Mouse (Mus musculus): Measurements from ENCODE around the gene Fam163b. TPM values are rescaled to one million over a fixed set of nuclear protein-coding genes. Genes with fewer than 3 reads are reported as not detected.

Gene Fam163b
- polyA plus RNA-seq, 1 experiment from 2014 or later = 0.07 TPM

DNA sequence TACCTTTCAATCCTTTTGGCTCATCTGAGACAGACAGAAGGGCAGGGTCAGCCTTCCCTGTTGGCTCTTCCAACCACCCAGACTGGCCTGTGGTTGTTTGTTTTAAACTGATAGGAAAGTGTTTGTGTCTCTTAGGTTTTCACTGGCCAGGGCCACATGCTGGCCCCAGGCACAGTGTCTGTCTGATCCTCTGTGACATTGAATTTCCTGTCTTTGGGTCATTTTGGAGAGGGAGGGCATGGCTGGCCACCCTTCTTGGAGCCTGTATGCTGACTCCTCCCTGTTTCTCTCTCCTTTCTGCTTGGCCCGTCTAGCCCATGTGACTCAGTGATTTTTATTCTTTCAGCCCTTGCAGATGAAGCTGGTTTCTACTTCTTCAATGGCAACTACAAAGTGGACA, 53.1 kb downstream of the Fam163b start:
- Histone ChIP-seq H3K4me3 (ENCODE audit: low read depth, low read length) (no peak overlapping the region), H3K27me3 (ENCODE audit: control insufficient read depth, insufficient read depth, low read length) (no peaks in the 10 kb centered on the region), H3K9ac (ENCODE audit: low read length) (no peak overlapping the region), H3K9me3 (ENCODE audit: control insufficient read depth, low read length) (no peaks in the 10 kb centered on the region), H3K4me2 (replicated peaks; ENCODE audit: low read depth) (no peak overlapping the region), H3K4me1 (replicated peaks; ENCODE audit: control insufficient read depth, insufficient read depth) (peaks cover 2% of the 10 kb centered on the region; the same call in 1 of the 2 replicates), H3K36me3 (ENCODE audit: control insufficient read depth, insufficient read depth, low read length) (no peaks in the 10 kb centered on the region), H3K27ac (replicated peaks) (peak overlapping the region; percentile 78)
- WGBS = 50% methylated on average over 1 of the region's 1 CpGs
- TF ChIP-seq CTCF (IDR thresholded peaks at IDR 0.05; ENCODE audit: low read depth) (no peak), EP300 (optimal IDR thresholded peaks at IDR 0.05) (no peak)
- ATAC-seq (ENCODE audit: low FRiP score, low TSS enrichment) = no peak
- DNase-seq (ENCODE audit: low spot score) = no peak

GRCm38 (mm10) chr2:27088700-27089099, 53.6 kb downstream of the Fam163b start:
- Histone ChIP-seq H3K36me3 (ENCODE audit: control insufficient read depth, insufficient read depth, low read length) (no peaks in the 10 kb centered on the region), H3K27ac (replicated peaks) (peak overlapping the region; percentile 78), H3K9me3 (ENCODE audit: control insufficient read depth, low read length) (no peaks in the 10 kb centered on the region), H3K4me2 (replicated peaks; ENCODE audit: low read depth) (no peak overlapping the region), H3K4me1 (replicated peaks; ENCODE audit: control insufficient read depth, insufficient read depth) (peaks cover 2% of the 10 kb centered on the region; the same call in 1 of the 2 replicates), H3K27me3 (ENCODE audit: control insufficient read depth, insufficient read depth, low read length) (no peaks in the 10 kb centered on the region), H3K4me3 (ENCODE audit: low read depth, low read length) (no peak overlapping the region), H3K9ac (ENCODE audit: low read length) (no peak overlapping the region)
- ATAC-seq (ENCODE audit: low FRiP score, low TSS enrichment) = no peak
- no peak for DNase-seq (ENCODE audit: low spot score)
- no peak for TF ChIP-seq CTCF (IDR thresholded peaks at IDR 0.05; ENCODE audit: low read depth)
- no peak for TF ChIP-seq EP300 (optimal IDR thresholded peaks at IDR 0.05)
- WGBS = 54% methylated on average over 5 of the region's 5 CpGs

GRCm38 (mm10) chr2:27088071-27088644, 54.1 kb downstream of the Fam163b start:
- DNase-seq (ENCODE audit: low spot score) = peak; percentile 51
- H3K4me1 ChIP-seq (replicated peaks; ENCODE audit: control insufficient read depth, insufficient read depth) = peaks cover 2% of the 10 kb centered on the region; the same call in 1 of the 2 replicates
- TF ChIP-seq EP300 (optimal IDR thresholded peaks at IDR 0.05) = no peak
- no peak for TF ChIP-seq CTCF (IDR thresholded peaks at IDR 0.05; ENCODE audit: low read depth)
- no peaks in the 10 kb centered on the region for H3K36me3 ChIP-seq (ENCODE audit: control insufficient read depth, insufficient read depth, low read length)
- no peak overlapping the region for H3K9ac ChIP-seq (ENCODE audit: low read length)
- peak; percentile 63; the same call in 1 of the 2 replicates for ATAC-seq (ENCODE audit: low FRiP score, low TSS enrichment)
- H3K27me3 ChIP-seq (ENCODE audit: control insufficient read depth, insufficient read depth, low read length) = no peaks in the 10 kb centered on the region
- H3K27ac ChIP-seq (replicated peaks) = peak overlapping the region; percentile 78
- WGBS = 20% methylated on average over 18 of the region's 18 CpGs
- H3K4me3 ChIP-seq (ENCODE audit: low read depth, low read length) = no peak overlapping the region
- no peaks in the 10 kb centered on the region for H3K9me3 ChIP-seq (ENCODE audit: control insufficient read depth, low read length)
- no peak overlapping the region for H3K4me2 ChIP-seq (replicated peaks; ENCODE audit: low read depth)

DNA sequence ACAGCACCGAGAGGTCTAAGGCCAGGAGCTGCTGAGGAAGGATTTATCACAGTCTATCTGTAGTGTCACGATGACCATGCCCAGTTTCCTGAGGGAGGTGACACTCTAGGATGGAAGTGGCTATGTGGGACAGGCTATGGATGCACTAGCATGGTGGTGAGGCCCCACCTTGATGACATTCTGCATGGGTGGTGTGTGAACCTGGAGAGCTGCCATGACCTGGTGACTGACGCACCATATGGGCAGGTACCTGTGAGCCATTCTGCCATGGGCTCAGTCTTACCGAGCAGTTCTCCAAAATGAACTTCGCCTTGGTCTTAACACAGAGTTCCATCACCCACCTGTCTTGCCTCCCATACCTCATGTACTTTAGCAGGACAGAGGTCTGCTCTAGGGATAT, 54.7 kb downstream of the Fam163b start:
- H3K27ac ChIP-seq (replicated peaks) = 0 out of 2 replicates have a peak overlapping the region, but pooled peaks have one; percentile 13
- ATAC-seq (ENCODE audit: low FRiP score, low TSS enrichment) = no peak
- TF ChIP-seq EP300 (optimal IDR thresholded peaks at IDR 0.05) (no peak), CTCF (IDR thresholded peaks at IDR 0.05; ENCODE audit: low read depth) (no peak)

GRCm38 (mm10) chr2:27086483-27087010, 55.7 kb downstream of the Fam163b start:
- no peak for DNase-seq (ENCODE audit: low spot score)
- Histone ChIP-seq H3K27me3 (ENCODE audit: control insufficient read depth, insufficient read depth, low read length) (no peaks in the 10 kb centered on the region), H3K4me1 (replicated peaks; ENCODE audit: control insufficient read depth, insufficient read depth) (peaks cover 2% of the 10 kb centered on the region; the same call in 1 of the 2 replicates), H3K27ac (replicated peaks) (no peak overlapping the region), H3K36me3 (ENCODE audit: control insufficient read depth, insufficient read depth, low read length) (no peaks in the 10 kb centered on the region), H3K4me2 (replicated peaks; ENCODE audit: low read depth) (no peak overlapping the region), H3K4me3 (ENCODE audit: low read depth, low read length) (no peak overlapping the region), H3K9ac (ENCODE audit: low read length) (no peak overlapping the region), H3K9me3 (ENCODE audit: control insufficient read depth, low read length) (no peaks in the 10 kb centered on the region)
- TF ChIP-seq EP300 (optimal IDR thresholded peaks at IDR 0.05) (no peak), CTCF (IDR thresholded peaks at IDR 0.05; ENCODE audit: low read depth) (no peak; the same call in 1 of the 2 replicates)
- 71% methylated on average over 4 of the region's 4 CpGs for WGBS
- no peak for ATAC-seq (ENCODE audit: low FRiP score, low TSS enrichment)

More for the DNA sequence above, 54.7 kb downstream of the Fam163b start:
- Histone ChIP-seq H3K4me1 (replicated peaks; ENCODE audit: control insufficient read depth, insufficient read depth) (peaks cover 2% of the 10 kb centered on the region; the same call in 1 of the 2 replicates), H3K9me3 (ENCODE audit: control insufficient read depth, low read length) (no peaks in the 10 kb centered on the region), H3K9ac (ENCODE audit: low read length) (no peak overlapping the region), H3K4me3 (ENCODE audit: low read depth, low read length) (no peak overlapping the region), H3K27me3 (ENCODE audit: control insufficient read depth, insufficient read depth, low read length) (no peaks in the 10 kb centered on the region), H3K4me2 (replicated peaks; ENCODE audit: low read depth) (no peak overlapping the region), H3K36me3 (ENCODE audit: control insufficient read depth, insufficient read depth, low read length) (no peaks in the 10 kb centered on the region)
- DNase-seq (ENCODE audit: low spot score) = no peak
- 80% methylated on average over 5 of the region's 5 CpGs for WGBS

GRCm38 (mm10) chr2:27085801-27086200, 56.5 kb downstream of the Fam163b start:
- no peak overlapping the region for H3K27ac ChIP-seq (replicated peaks)

More at GRCm38 (mm10) chr2:27085801-27086200, 56.5 kb downstream of the Fam163b start:
- H3K9me3 ChIP-seq (ENCODE audit: control insufficient read depth, low read length) = no peaks in the 10 kb centered on the region
- 14% methylated on average over 2 of the region's 2 CpGs for WGBS
- H3K4me1 ChIP-seq (replicated peaks; ENCODE audit: control insufficient read depth, insufficient read depth) = peaks cover 2% of the 10 kb centered on the region; the same call in 1 of the 2 replicates
- TF ChIP-seq EP300 (optimal IDR thresholded peaks at IDR 0.05) = no peak
- TF ChIP-seq CTCF (IDR thresholded peaks at IDR 0.05; ENCODE audit: low read depth) = no peak
- ATAC-seq (ENCODE audit: low FRiP score, low TSS enrichment) = no peak
- no peak for DNase-seq (ENCODE audit: low spot score)
- H3K4me2 ChIP-seq (replicated peaks; ENCODE audit: low read depth) = no peak overlapping the region
- H3K4me3 ChIP-seq (ENCODE audit: low read depth, low read length) = no peak overlapping the region
- H3K27me3 ChIP-seq (ENCODE audit: control insufficient read depth, insufficient read depth, low read length) = no peaks in the 10 kb centered on the region
- H3K9ac ChIP-seq (ENCODE audit: low read length) = no peak overlapping the region
- no peaks in the 10 kb centered on the region for H3K36me3 ChIP-seq (ENCODE audit: control insufficient read depth, insufficient read depth, low read length)
